Mouse (Mus musculus) cortical plate, adult 2 months (tissue): ENCODE data around the gene Gm39566.

Experiments
- CTCF ChIP-seq: fragments of 200-500 bp; IDR thresholded peaks from 2 replicates; pipeline ENCODE4 v1.5.1; 2011; ENCODE audit warnings: mild to moderate bottlenecking, control low read depth, low read length; ENCODE audit not compliant: insufficient read depth; ENCODE audit errors: extremely low read depth
- POLR2A ChIP-seq: fragments of 200-500 bp; IDR thresholded peaks from 2 replicates; pipeline ENCODE4 v1.6.1; 2011; ENCODE audit warnings: mild to moderate bottlenecking, low read length, control low read depth; ENCODE audit not compliant: insufficient read depth; ENCODE audit errors: extremely low read depth

- no peak for TF ChIP-seq POLR2A
- no peak for TF ChIP-seq CTCF
Measured at GRCm38 (mm10) chr11:69850754-69851153, 35.7 kb upstream of the Gm39566 start.
